Mouse (Mus musculus): Measurements from ENCODE around the gene Prickle3. TPM values are rescaled to one million over a fixed set of nuclear protein-coding genes. Genes with fewer than 3 reads are reported as not detected.
"Not testable (repeated sequence)": the region's sequence is repeated elsewhere in the genome, so short reads cannot be mapped to it uniquely, and the experiment has no call there.

The Prickle3 gene
- total RNA-seq, 2 experiments from 2014 or later: 1.2 to 1.3 TPM

- intact Hi-C loops (cut with DNase I): no loop called here
- DNase-seq (ENCODE audit: extremely low spot score in 1 of 2, low spot score in 2 of 2): no peak
These were observed 8.9 kb downstream of the Prickle3 start for GRCm38 (mm10) chrX:7665739-7666502.

GRCm38 (mm10) chrX:7670390-7670881, 13.4 kb downstream of the Prickle3 start:
- peak in 1 of 2 experiments; percentile 79 for DNase-seq (ENCODE audit: extremely low spot score in 1 of 2, low spot score in 2 of 2)
- intact Hi-C loops (cut with DNase I): no loop called here

- intact Hi-C loops (cut with DNase I): no loop called here
- peak in 1 of 2 experiments; percentile 35 for DNase-seq (ENCODE audit: extremely low spot score in 1 of 2, low spot score in 2 of 2)
These were observed 14.0 kb downstream of the Prickle3 start, which contains the start of gene Plp2 for GRCm38 (mm10) chrX:7670921-7671623. Gene Plp2 (minus strand): TSS chrX:7671390.

- no peak for DNase-seq (ENCODE audit: extremely low spot score in 1 of 2, low spot score in 2 of 2)
- intact Hi-C loops (cut with DNase I): no loop called here
These were observed 15.7 kb downstream of the Prickle3 start for GRCm38 (mm10) chrX:7672739-7673138.

- intact Hi-C loops (cut with DNase I): no loop called here
- DNase-seq (ENCODE audit: extremely low spot score in 1 of 2, low spot score in 2 of 2): no peak
These were observed 16.7 kb downstream of the Prickle3 start for GRCm38 (mm10) chrX:7673578-7674281.

- peak in 1 of 2 experiments; percentile 47 for DNase-seq (ENCODE audit: extremely low spot score in 1 of 2, low spot score in 2 of 2)
- intact Hi-C loops (cut with DNase I): no loop called here
These were observed 17.4 kb downstream of the Prickle3 start for GRCm38 (mm10) chrX:7674284-7675000.

- DNase-seq (ENCODE audit: extremely low spot score in 1 of 2, low spot score in 2 of 2): no peak
- intact Hi-C loops (cut with DNase I): no loop called here
These were observed 17.9 kb downstream of the Prickle3 start for GRCm38 (mm10) chrX:7675001-7675380.

- intact Hi-C loops (cut with DNase I): no loop called here
- DNase-seq (ENCODE audit: extremely low spot score in 1 of 2, low spot score in 2 of 2): no peak
These were observed 21.9 kb downstream of the Prickle3 start for GRCm38 (mm10) chrX:7678986-7679385.

- DNase-seq (ENCODE audit: extremely low spot score in 1 of 2, low spot score in 2 of 2): peak; percentile 62 to 91
- intact Hi-C loops (cut with DNase I): loop anchor here (10.0 kb wide), 1 partner anchor 205 kb away; no protein-coding TSS in a partner anchor
These were observed 22.5 kb downstream of the Prickle3 start for GRCm38 (mm10) chrX:7679405-7680056.

- no peak for DNase-seq (ENCODE audit: extremely low spot score in 1 of 2, low spot score in 2 of 2)
- intact Hi-C loops (cut with DNase I): loop anchor here (10.0 kb wide), 1 partner anchor 205 kb away; no protein-coding TSS in a partner anchor
These were observed 23.0 kb downstream of the Prickle3 start for GRCm38 (mm10) chrX:7680057-7680412.

- intact Hi-C loops (cut with DNase I): loop anchor here (10.0 kb wide), 1 partner anchor 206 kb away; no protein-coding TSS in a partner anchor
- DNase-seq (ENCODE audit: extremely low spot score in 1 of 2, low spot score in 2 of 2): no peak
These were observed 23.8 kb downstream of the Prickle3 start, which contains the start of gene Magix for GRCm38 (mm10) chrX:7680864-7681263. Gene Magix (minus strand): TSS chrX:7681251.

- no peak for DNase-seq (ENCODE audit: extremely low spot score in 1 of 2, low spot score in 2 of 2)
- intact Hi-C loops (cut with DNase I): loop anchor here (10.0 kb wide), 1 partner anchor 214 kb away; no protein-coding TSS in a partner anchor
These were observed 31.3 kb downstream of the Prickle3 start for GRCm38 (mm10) chrX:7688321-7688720.

- intact Hi-C loops (cut with DNase I): no loop called here
- no peak for DNase-seq (ENCODE audit: extremely low spot score in 1 of 2, low spot score in 2 of 2)
These were observed 33.4 kb downstream of the Prickle3 start for GRCm38 (mm10) chrX:7690486-7690885.

GRCm38 (mm10) chrX:7692862-7693261, 35.8 kb downstream of the Prickle3 start:
- intact Hi-C loops (cut with DNase I): no loop called here
- DNase-seq (ENCODE audit: extremely low spot score in 1 of 2, low spot score in 2 of 2): peak in 1 of 2 experiments; percentile 22

- intact Hi-C loops (cut with DNase I): no loop called here
- DNase-seq (ENCODE audit: extremely low spot score in 1 of 2, low spot score in 2 of 2): no peak
These were observed 39.5 kb downstream of the Prickle3 start for GRCm38 (mm10) chrX:7696520-7696919.

- DNase-seq (ENCODE audit: extremely low spot score in 1 of 2, low spot score in 2 of 2): peak; percentile 86 to 88
- intact Hi-C loops (cut with DNase I): no loop called here
These were observed 39.9 kb downstream of the Prickle3 start, which contains the start of gene Gpkow for GRCm38 (mm10) chrX:7696954-7697381. Gene Gpkow (plus strand): TSS chrX:7697131.

GRCm38 (mm10) chrX:7713764-7714134, 56.7 kb downstream of the Prickle3 start:
- intact Hi-C loops (cut with DNase I); DNase-seq (ENCODE audit: extremely low spot score in 1 of 2, low spot score in 2 of 2): not testable (repeated sequence)
